Mouse (Mus musculus): ENCODE measurements around the gene Fsip1.
A peak's percentile ranks its signal among the peaks of the same experiment; 100 is the strongest.

Gene Fsip1

DNA sequence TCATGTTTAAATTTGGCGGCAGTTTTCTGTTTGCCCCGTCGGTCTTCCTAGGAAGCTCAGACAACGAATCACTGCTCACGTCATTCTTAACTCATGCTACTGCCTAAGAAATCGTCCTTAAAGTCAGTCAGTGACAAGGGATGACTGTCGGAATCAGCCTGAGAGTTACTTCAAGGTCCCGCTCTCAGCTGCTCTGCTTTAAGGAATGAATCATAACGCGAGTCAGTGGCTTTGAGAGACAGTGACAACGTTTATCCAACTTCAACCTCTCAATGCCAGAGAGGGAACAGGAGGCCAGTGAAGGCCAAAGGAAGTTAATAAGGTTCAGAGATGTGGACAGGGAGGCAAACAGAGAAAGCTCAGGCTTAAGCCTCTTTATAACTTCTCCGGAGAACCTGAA is 7.8 kb downstream of the Fsip1 start:
- DNase-seq, result no peak

GRCm38 (mm10) chr2:118248016-118248415 is 8.8 kb downstream of the Fsip1 start:
- DNase-seq, result no peak

- peak; percentile 82 for DNase-seq
Measured at GRCm38 (mm10) chr2:118245914-118246313, 10.9 kb downstream of the Fsip1 start.

DNA sequence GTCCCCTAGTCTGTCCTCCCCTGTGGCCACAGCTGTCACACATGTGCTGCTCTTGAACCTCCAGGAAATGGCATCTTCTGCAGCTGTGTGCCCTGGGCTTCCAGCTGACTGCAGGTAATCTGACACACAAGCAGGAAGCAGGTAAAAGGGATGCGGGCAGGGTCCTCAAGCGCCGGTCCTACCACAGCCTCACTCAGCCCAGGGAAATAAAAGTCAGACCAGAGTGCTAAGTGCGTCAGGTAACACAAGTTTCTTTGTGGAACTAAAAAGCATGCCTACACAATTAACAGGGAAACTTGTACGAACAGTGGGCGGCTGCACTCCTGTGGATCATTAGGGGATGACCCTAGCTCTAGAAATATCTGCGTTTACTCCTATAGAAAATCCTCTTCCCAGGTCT is 20.6 kb downstream of the Fsip1 start:
- DNase-seq, result no peak

GRCm38 (mm10) chr2:118235614-118236013 is 21.2 kb downstream of the Fsip1 start:
- DNase-seq, result no peak

GRCm38 (mm10) chr2:118230544-118230943 is 26.2 kb downstream of the Fsip1 start:
- no peak for DNase-seq

- DNase-seq, result no peak
Measured at GRCm38 (mm10) chr2:118228486-118229079, 28.2 kb downstream of the Fsip1 start.

DNA sequence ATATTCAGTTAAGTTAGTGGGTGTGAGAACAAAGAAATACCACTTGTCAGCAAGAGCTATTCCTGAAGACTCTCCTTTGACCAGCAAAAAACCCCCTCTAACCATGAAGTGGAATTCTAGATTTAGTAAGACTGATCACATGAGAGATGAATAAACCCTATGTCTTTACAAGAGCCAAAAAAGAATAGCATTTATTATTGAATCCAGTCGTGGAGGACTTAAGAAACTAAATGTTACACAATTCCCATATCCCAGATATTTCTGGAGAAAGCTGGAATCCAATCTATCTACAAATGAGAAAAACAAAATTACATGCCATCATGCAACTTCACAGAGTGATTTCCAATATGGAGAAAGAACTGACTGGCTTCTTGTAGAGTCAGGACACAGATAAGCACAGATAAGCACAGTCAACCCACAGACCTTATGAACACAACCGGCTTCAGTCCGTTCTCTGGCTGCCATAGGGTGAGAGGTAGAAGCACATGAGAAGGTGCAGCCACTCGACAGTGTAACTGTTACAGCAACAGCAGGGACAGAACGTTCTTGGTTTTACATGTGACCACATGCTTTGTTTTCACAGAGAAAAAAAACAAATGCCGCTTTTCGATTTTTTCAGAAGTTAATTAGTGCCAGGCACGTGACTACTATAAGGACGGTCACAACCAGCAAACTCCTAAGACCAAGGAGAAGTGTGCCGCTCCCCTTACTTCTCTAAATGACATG is 31.3 kb downstream of the Fsip1 start:
- DNase-seq, result no peak

GRCm38 (mm10) chr2:118217993-118218595 is 38.7 kb downstream of the Fsip1 start:
- no peak for DNase-seq

DNA sequence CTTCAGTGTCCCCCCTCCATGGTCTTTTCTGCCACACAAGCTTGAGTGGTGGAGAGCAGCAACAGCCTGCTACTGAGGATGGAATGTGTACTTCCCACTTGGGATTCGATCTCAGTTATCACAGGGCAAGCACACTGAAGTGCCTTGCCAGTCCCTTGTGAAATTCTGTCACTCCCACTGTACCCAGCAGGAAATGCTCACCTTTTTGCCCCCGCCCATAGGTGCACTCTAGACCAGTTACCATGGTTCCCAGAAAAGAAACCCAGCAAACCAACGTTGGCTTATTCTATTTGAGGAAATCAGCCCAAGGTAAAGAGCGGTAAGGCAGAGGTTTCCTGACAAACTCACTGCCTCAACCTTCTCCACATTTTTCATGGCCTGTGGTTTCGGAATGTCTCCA is 47.1 kb downstream of the Fsip1 start:
- no peak for DNase-seq

- DNase-seq, result no peak
Measured at GRCm38 (mm10) chr2:118208651-118209050, 48.1 kb downstream of the Fsip1 start.

GRCm38 (mm10) chr2:118205991-118206585 is 50.7 kb downstream of the Fsip1 start:
- DNase-seq, result no peak

DNA sequence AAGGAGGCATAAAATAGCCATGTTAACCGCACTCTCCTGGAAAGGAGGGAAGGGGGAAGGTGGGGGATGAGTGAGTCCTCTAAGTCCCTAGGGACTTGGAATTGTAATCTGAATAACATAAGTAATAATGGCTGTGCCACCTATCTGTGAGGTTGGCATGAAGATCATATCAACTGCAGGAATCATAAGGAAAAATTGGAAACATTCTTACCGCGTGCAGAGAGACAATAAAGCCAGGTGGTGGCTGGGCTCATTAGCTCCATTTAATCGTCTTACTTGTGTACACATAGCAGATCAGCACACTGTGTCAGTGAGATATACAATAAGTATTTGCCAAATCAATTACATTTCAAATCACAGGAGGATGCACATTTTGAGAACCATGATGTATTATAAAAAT is 52.1 kb downstream of the Fsip1 start:
- no peak for DNase-seq

DNA sequence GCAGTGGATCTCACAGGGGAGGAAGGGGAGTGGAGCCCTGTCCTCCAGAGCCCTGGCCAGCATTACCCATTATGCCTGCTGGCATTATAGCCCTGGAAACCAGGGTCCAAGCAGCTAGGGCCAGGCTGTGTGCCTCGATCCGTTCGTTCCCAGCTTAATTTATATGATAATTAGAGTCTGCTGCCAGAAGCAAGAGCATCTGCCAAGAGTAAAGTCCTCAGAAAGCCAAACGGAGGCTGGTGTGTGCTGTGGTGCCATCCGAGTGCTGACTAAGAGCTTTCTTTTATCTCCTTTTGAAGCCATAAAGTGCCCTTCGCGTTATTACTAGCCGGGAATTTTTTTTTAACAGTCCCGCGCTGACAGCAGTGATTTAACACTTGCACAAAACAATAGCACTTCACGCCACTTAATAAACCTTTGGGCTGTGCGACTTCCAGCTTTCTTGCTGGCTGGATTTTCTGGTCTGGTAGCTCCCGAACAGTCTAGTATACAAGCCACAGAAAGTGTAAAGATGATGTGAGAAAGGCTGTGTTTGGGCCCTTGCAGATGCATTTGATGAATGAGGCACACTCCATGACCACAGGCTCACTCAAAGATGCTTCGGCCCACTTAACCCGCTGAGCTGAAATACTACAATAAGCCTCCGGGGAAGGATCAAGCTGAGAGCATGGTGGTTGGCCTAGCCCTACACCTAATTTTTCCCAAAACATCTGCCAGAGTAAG is 52.9 kb downstream of the Fsip1 start:
- DNase-seq, result peak; percentile 8

GRCm38 (mm10) chr2:118202934-118203333 is 53.8 kb downstream of the Fsip1 start:
- no peak for DNase-seq

GRCm38 (mm10) chr2:118201983-118202382 is 54.8 kb downstream of the Fsip1 start:
- no peak for DNase-seq

GRCm38 (mm10) chr2:118199867-118200266 is 56.9 kb downstream of the Fsip1 start:
- peak; percentile 66 for DNase-seq

DNA sequence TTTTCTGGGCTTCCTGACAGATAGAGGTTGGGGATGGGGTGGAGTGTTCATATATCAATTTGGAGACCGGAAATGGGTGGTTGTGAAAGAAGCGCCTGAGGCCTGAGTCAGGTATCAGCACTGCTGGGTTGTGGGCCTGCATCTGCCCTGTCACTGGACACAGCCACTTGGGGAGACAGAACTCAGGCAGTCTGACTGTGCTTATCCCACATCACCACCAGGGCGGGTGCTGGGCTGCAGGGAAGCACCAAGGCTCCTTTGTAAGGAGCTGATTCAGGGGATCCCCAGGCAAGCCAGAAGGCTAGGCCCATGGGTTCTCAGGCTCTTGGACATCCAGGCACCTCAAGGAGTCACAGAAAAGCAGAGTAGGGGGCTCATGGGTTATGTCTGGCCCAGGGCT is 59.8 kb downstream of the Fsip1 start:
- DNase-seq, result peak; percentile 8

- DNase-seq, result no peak
Measured at GRCm38 (mm10) chr2:118182136-118182535, 74.6 kb downstream of the Fsip1 start.

DNA sequence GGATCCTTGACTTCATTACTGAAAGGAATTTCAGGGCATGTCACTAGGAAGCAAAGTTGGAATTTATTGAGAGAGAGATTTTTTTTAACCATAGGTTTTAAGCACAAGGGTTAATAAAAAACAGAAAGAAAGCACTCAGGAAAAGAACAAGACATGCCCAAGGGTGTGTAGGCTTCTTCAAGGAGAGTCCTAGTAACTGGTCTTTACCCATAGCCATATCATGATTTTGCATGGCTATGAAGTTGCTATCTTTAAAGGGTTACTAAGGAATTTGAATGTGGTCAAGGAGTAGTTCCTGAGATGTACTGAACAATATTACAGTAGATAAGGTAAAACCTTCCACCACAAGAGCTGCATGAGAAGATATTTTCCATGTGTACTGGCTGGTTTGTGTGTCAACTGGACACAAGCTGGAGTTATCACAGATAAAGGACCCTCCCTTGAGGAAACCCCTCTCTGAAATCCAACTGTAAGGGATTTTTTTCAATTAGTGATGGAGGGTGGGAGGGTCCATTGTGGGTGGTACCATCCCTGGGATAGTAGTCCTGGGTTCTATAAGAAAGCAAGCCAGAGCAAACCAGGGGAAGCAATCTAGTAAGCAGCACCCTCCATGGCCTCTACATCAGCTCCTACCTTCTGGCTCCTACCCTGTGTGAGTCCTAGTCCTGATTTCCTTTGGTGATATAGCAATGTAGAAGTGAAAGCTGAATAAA is 76.7 kb downstream of the Fsip1 start:
- no peak for DNase-seq

GRCm38 (mm10) chr2:118179472-118179871 is 77.3 kb downstream of the Fsip1 start:
- DNase-seq, result no peak

GRCm38 (mm10) chr2:118174558-118175383 is 82.0 kb downstream of the Fsip1 start:
- no peak for DNase-seq
